Mouse (Mus musculus) adrenal gland, postnatal 36 days (tissue): ENCODE measurements around the gene Hs3st4. TPM values are rescaled to one million over a fixed set of nuclear protein-coding genes. Genes with fewer than 3 reads are reported as not detected.

Experiments
- DNase-seq, 2 experiments: peaks; one replicate each; pipeline ENCODE4 v3.0.0; 2021; ENCODE audit warnings: mixed read lengths in 1 of 2
- total RNA-seq, 2 experiments: library from RNA; stranded (reverse); gene quantifications; 2 replicates each; pipeline ENCODE4 v1.2.3; 2021

Hs3st4 gene
- total RNA-seq, 2 experiments from 2014 or later, result not detected

- no peak for DNase-seq
Measured at GRCm38 (mm10) chr7:124347218-124348017, 364.7 kb downstream of the Hs3st4 start.

GRCm38 (mm10) chr7:124354035-124354434 lies 371.4 kb downstream of the Hs3st4 start:
- DNase-seq, result no peak

- DNase-seq, result no peak
Measured at GRCm38 (mm10) chr7:124358068-124358467, 375.4 kb downstream of the Hs3st4 start.

- DNase-seq, result no peak
Measured at GRCm38 (mm10) chr7:124359836-124360235, 377.2 kb downstream of the Hs3st4 start.

GRCm38 (mm10) chr7:124372297-124372696 lies 389.6 kb downstream of the Hs3st4 start:
- no peak for DNase-seq

- no peak for DNase-seq
Measured at GRCm38 (mm10) chr7:124372697-124373096, 390.0 kb downstream of the Hs3st4 start.

- no peak for DNase-seq
Measured at GRCm38 (mm10) chr7:124383489-124383888, 400.8 kb downstream of the Hs3st4 start.

GRCm38 (mm10) chr7:124399184-124399583 lies 416.5 kb downstream of the Hs3st4 start:
- no peak for DNase-seq

- no peak for DNase-seq
Measured at GRCm38 (mm10) chr7:124426951-124427350, 444.3 kb downstream of the Hs3st4 start.
